Mouse (Mus musculus): ENCODE measurements around the gene Prickle2.

DNA sequence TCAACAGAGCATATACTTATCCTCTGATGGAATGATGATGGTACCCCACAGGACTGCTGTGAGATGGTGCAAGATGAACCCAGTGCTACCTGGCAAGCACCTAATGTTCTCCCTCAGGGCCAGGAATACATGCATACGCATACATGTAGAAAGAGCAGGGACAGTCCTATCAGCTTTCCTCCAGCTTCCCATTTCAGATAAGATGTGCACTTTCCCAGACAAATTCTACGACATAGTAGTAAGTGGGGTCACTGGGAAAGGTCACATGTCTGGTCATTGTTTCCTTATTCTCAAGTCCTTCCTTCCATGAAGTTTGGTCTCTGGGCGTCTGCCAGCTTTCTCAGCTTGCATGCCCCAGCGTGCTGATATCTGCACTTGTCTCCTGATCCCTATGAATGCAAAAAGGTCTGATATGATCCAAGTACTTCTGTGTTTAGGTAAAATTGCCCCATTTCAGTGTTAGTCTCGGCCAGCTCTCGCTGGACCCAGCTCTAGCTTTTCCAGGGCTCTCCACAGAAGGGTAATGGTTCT, 187.5 kb downstream of the Prickle2 start:
- TF ChIP-seq CTCF (IDR thresholded peaks at IDR 0.05; ENCODE audit: low read depth) (no peak), EP300 (IDR thresholded peaks at IDR 0.05; ENCODE audit: low read depth) (no peak)

Measured in heart, postnatal 0 days (tissue).